Mouse (Mus musculus): Measurements from ENCODE around the gene Samd10. TPM values are rescaled to one million over a fixed set of nuclear protein-coding genes. Genes with fewer than 3 reads are reported as not detected.
A peak's percentile ranks its signal among the peaks of the same experiment; 100 is the strongest.

Gene Samd10
- total RNA-seq (2015; ENCODE audit: low replicate concordance) (4.0 TPM in 1 of 2 replicates, not detected in the other), total RNA-seq (2017; ENCODE audit: low replicate concordance) (0.08 and 0.77 TPM in 2 replicates)

DNA sequence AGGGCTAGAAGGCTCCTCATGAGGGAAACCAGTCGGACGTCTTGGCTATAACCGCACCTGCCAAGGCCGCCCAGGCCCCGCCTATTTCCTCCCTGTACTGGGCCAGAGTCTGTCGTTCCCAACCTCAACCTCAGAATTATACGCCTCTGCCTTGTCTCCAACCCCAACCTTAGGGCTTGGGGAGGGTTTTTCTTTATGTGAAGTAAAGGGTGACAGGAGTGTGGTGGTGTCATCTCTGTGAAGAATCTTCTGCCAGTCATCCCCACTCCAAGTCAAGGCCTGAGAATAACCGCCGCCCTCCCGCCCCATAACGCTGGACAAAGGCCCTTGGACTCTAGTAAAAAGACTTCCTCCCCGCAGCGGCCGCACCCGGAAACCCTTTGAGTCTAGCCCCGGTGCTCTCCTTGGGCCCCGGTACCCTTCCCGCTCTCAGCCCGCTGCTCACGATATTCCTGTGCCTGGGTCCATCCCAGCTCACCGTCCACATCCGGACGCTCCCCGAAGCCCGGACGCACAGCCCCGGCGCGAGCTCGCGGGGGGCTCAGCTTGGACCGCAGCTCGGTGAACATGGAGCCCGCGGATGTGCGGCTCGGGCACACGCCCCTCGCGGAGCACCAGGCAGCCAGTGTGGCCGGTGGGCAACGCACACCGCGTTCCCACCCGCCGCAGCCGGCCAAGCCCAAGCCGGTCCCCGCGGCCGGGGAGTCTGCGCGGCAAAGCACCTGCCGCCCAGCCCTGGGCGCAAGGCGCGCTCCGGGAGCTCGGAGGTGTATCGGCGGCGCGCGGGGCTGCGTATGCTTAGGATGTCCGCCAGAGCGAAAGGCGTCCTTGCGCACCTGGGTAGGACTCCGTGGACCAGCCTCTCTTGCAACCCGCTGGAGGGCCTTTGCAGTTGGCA is at the start of gene Samd10:
Samd10 (minus strand) TSS at position 759 of the 898 bp plus-strand sequence.
- no peak for ATAC-seq (replicated peaks; ENCODE audit: low FRiP score, poor library complexity, severe bottlenecking)

DNA sequence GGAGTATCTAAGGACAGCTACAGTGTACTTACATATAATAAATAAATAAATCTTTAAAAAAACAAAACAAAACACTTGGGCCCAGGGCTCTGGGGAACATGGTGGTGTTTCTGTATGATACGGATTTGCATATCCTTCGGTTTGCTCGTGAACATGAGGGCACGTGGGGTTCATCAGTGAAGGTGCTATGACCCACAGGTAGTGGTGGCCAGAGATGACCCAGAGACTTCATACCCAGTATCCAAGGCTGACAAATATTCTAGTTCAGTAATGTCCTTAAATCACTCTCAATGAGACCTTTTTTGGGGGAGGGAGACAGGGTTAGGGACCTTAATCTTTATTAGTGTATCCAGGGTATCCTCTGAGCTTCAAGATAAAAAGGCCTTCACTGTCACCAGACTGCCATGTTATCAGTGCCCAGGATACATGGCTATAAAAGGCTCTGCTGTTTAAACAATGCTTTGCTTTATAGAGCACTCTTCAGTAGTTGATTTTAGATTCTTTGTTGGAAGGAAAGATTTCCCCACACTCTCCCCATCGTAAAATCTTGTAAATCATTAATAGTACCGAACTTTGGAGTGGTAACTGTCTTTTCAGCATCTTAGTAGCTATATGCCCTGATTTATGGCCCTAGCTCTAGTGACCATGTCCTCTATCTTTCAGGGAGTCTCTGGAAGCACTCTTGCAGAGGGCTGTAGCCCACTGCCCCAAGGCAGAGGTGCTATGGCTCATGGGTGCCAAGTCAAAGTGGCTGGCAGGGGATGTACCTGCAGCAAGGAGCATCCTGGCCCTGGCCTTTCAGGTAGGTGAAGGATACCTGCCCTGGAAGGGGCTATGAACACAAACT is 47.8 kb upstream of the Samd10 start:
- ATAC-seq (replicated peaks; ENCODE audit: low FRiP score, poor library complexity, severe bottlenecking) = no peak

DNA sequence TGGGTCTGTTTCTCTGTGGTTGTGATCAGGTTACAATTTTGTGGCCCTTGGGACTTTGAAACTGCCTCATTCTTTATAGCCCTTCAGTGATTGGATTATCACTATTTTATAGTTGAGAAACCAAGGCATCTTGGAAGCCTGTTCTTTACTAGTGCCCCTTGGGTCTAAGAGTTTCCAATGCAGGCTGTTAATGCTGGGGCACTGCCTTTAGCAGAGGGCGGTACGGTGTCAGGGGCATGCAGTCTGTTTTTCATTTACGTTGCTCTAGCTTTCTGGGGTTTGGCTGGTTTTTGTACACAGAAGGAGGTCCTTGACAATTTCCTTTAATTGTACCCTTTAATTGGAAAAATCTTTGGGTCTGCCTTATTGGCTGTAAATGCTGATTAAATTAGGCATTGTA is 46.7 kb upstream of the Samd10 start:
- ATAC-seq (replicated peaks; ENCODE audit: low FRiP score, poor library complexity, severe bottlenecking) = no peak

DNA sequence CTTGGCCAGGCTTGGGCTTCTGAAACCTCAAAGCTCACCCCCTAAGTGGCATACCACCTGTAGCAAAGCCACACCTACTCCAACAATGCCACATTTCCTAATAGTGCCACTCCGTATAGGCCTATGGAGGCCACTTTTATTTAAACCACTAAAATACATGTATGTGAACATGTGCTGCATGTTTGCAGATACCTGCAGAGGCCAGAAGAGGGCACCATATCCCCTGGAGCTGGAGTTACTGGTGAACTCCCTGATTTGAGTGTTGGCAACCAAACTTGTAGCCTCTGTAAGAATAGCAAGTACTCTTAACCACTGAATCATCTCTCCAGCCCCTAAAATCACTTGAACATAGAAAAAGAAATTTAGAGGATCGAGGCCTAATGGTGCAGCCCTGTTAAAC is 45.3 kb upstream of the Samd10 start:
- peak; percentile 63; the same call in 1 of the 2 replicates for ATAC-seq (replicated peaks; ENCODE audit: low FRiP score, poor library complexity, severe bottlenecking)

DNA sequence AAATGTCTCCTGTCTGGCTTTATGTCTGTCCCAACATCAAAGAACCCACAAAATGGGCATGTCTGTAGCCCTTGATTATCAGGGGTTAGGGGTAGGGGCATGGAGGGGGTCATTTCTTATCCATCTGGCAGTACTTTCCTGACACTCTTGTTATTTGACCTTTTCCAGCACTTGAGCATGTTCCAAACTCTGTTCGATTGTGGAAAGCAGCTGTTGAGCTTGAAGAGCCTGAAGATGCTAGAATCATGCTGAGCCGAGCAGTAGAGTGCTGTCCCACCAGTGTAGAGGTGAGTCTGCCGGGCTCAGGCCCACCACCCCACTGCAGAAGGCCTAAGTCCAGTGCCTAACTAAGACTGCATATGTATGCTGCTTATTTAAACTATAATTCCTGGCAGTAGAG is 36.9 kb upstream of the Samd10 start:
- no peak for ATAC-seq (replicated peaks; ENCODE audit: low FRiP score, poor library complexity, severe bottlenecking)

DNA sequence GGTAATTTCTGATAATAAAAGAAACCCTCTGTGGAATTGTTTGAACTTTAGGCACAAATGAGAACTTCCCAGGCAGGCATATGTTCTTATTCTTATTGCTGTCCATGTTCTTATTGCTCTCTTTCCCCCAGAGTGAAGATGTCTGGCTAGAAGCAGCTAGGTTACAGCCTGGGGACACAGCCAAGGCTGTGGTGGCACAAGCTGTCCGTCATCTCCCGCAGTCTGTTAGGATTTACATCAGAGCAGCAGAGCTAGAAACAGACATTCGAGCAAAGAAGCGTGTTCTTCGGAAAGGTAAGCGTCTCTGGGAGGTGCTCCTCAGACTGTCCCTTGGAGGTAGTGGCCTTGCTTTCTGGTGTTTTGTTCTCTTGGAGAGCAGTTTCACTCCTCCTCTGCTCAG is 33.6 kb upstream of the Samd10 start:
- no peak for ATAC-seq (replicated peaks; ENCODE audit: low FRiP score, poor library complexity, severe bottlenecking)

DNA sequence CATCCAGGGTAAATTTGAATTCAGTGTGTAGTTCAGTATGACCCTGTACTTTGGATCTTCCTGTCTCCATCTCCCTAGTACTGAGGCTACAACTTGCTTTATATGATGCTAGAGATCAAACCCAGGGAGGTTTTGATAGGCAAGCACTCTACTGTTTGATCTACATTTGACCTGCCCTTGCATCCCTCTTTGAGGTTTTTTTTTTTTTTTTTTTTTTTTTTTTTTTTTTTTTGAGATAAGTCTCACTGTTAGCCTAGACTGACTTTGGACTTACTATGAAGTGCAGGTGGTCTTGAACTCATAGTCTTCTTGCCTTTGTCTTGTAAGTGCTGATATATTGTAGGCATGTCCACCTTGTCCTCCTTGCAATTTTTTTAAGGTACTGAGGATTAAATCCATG is 29.5 kb upstream of the Samd10 start:
- no peak for ATAC-seq (replicated peaks; ENCODE audit: low FRiP score, poor library complexity, severe bottlenecking)

DNA sequence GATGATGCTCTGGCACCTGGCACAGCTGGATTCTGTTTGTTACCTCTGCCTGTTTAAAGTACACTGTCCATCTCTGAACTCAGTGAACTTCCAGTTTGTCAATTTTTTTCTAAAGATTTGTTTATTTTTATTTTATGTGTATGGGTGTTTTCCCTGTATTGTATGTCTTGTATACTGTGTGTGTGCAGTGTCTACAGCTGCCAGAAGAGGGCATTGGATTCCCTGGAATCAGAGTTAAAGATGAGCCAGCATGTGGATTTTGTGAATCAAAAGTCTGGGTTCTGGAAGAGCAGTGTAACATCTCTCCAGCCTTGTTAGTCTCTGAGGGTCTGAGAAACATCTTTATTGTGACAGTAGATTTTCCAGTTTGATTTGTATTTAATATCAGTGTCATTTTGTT is 24.4 kb upstream of the Samd10 start:
- ATAC-seq (replicated peaks; ENCODE audit: low FRiP score, poor library complexity, severe bottlenecking) = no peak

DNA sequence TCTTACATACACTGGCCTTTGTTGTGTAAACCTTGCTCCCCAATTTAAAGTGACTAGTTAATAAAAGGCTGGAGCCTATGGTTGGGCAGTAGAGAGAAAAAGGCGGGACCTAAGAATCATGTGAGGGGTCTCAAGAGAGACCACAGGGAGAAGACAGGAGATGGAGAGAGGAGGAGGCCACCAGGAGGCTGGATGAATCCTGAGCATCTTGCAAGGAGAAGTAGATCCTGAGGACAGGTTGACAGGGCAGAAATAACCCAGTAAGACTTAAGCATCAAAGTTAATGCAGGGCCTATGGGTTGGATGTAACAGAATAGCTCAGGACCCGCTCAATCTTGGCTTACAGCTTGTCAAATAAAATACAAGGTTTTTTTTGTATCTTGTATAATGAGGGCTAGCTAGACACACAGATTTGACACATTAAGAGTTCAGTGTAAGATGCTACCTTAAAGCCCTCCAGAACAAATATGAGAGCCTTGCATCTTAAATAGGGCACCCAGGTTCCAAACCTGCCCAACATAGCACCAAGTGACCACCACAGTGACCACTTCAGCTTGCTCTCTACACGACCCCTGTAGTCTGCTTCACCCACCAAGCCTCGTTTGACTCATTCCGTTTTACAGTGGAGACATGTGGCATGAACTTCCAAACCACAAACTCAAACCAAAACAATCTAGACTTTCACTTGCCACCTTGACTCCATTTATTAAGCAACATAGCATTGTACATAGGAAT is 19.9 kb upstream of the Samd10 start:
- no peak for ATAC-seq (replicated peaks; ENCODE audit: low FRiP score, poor library complexity, severe bottlenecking)

DNA sequence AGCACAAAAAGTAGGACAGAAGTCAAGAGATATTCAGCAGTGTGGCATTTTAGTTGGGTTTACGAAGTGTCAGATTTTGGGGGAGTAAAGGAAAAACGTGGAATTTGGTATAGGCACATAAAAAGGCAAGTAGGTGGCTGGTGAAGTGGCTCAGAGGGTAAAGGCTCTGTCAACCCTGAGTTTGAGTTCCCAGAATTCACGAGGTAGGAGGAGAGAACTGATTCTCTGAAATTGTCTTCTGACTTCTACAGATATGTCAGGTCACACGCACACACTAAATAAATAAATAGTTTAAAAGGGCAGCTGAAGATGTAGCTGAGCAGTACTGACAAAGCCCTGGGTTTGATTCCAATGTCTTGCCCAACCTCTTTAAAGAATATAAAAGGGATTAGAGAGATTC is 3.4 kb upstream of the Samd10 start:
- ATAC-seq (replicated peaks; ENCODE audit: low FRiP score, poor library complexity, severe bottlenecking) = no peak

DNA sequence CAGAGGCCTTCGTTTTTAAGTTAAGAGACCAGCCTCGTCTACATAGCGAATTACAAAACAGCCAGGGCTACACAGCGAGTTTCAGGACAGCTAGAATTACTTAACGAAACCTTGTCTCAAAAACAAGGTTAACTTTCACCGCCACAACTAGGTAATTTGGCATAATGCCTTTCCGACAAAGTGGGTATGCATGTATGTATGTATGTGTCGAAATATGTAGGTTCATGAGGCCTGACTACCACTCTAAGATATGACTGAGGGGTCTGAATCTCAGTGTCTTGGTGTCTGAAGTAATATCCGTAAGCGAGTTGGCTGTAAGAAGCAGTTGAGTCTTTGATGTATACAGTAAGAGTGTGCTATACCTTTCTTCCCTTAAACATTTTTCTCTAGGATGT is 2.7 kb upstream of the Samd10 start:
- no peak for ATAC-seq (replicated peaks; ENCODE audit: low FRiP score, poor library complexity, severe bottlenecking)

DNA sequence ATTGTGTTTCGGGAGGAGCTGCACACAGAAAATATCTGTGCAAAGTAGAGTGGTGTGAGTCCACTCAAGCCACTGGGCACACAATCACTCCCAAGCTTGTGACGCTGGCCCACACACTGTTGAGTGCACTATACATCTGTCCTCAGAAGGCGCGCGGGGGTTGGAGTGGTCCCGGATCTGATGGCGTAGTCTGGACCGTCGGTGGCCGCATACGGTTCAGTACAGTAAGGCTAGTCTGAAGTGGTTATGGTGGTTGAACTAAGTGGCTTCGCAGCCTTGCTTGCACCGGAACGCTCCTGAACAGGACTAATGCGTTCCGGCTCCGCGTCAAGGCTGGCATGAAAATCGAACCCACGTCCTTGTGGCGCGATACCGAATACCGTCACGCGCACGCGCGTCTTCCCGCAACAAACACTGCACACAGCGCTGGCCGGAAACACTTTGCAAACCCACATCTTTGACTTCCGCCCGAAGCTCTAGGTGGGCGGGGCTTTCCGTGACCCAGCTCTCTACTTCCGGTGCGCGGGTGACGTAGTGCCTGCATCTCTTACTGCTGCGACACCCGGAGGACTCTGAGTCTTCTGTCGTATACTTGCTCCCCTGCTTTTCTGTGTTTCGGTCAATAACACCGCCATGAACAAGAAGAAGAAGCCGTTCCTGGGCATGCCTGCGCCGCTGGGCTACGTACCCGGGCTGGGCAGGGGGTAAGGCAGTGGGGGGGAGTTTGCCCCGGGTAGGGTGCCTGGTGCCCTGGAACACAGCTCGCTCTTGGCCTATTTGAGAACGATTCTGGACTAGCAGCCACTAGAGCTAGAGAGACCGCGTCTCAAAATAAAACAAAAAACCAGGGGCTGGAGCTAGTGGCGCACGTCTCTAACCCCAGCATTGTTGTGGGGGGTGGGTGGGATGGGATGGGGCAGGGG is 2.1 kb upstream of the Samd10 start:
- ATAC-seq (replicated peaks; ENCODE audit: low FRiP score, poor library complexity, severe bottlenecking) = peak; percentile 99

DNA sequence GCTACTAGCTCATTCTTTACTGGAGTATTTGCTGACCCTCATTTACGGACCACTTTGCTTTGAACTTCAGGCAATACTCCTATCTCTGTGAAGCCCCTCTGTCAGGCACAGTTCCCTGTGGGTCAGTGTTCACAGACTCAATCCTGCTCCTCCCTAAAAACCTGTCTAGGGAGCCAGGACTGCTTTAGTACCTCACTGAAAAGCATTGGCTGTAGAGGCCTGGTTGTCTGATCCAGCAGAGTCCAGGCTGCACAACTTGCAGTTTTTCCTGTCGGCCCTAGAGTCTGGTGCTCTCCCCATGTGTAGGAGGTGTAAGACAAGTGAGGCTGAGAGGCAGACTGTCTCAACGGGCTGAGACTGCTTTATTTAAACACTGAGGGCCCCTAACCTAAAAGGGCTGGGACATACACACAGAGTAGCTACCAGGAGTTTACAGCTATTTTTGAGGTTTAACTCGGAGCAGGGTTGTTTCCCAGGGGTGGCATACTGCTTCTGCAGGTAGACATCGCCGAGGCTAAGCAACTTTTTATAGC is 1.3 kb upstream of the Samd10 start:
- ATAC-seq (replicated peaks; ENCODE audit: low FRiP score, poor library complexity, severe bottlenecking) = no peak

DNA sequence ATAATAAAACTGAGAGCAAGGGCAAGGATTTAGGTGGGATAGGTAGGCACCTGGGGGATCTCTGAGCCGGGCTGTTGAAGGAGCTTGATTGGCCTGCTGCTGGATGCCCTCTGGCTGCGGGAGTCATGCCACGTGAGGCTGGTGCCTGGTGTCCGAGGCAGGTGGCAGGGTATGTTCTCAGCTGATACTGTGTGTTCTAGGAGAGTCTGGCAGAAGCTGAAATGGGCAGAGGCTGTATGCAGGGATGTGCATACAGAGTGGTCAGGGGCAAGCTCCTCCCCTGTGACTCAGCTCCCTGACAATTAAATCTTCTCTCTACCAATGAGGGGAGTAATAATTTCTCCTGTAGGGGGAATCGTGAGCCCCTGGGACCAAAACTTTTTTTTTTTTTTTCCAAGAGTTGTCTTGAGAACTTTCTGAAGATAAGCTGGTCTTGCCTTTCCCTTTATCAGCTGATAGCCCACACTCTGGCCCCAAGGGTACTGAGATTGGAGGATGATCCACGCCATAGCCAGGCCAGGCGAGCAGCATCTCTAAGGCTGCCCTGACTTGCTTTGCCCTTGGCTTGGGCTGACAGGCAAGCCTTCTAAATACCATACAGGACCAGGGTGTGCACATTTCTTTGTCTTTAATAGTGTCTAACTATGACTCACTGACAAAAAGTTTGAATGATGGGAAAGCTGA is 1.5 kb downstream of the Samd10 start:
- no peak for ATAC-seq (replicated peaks; ENCODE audit: low FRiP score, poor library complexity, severe bottlenecking)

DNA sequence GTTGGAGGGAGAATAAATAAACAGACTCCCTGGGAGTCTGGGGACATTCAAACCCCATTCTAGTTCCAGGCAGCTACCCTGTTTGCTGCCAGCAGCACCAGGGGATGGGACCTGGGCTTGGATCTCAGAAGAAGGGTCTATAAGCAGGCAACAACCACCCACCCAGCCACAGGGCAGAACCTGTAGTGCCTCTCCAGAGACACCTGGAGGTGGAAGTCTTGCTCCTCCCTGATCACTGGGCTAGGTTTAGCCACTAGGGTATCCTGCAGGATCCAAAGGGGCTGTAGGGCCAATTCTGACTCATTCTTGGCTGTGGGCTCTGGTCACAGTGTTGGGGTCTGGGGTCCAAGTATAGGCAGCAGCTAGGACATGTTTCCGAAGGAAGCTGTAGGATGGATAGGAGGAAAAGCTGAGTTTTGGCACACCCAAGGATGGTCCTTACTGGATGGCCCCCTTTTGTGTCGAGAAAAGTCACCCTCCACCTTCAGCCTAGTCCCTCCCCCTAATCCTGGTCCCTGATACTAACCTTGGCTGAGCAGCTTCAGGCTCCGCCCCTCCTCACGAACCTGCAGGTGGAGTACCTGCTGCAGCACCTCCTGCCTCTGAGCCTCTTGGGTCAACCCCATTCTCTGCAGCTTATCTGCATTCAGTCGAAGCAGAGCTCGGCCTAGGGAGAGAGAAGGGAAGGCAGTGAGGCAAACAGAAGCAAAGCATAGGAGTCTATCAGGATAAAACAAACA is 2.6 kb downstream of the Samd10 start:
- ATAC-seq (replicated peaks; ENCODE audit: low FRiP score, poor library complexity, severe bottlenecking) = no peak

DNA sequence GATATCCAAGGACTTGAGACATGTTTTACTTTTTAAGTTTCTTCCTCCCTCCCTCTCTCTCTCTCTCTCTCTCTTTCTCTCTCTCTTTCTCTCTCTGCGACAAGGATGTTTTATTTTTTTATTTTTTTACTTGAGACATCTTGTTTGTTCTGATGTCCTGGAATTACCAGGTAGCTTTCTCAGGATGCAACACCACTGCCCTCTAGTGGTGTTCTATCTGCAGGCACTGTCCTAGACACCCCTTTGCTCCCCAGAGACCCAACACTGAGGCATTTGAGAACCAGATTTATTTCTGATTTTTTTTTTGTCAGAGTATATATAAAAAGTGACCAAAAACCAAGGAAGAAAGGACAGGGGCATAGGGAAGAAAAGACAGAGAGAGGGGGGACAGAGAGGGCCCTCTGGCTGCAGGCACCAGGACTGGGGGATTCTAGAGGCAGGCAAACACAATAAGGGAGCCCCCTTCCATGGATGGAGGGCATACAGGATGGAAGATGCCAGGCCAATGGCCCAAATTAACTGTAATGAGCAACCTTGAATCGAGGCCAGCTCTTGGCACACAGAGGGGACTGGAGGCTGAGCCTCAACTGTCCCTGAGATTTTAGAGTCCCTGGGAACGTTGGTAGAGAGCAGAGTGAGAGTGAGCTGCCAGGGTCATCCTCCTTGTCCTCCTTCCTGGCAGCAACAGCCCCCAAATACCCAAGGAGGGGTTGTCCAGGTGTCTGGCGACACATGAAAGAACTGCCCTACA is 3.9 kb downstream of the Samd10 start:
- ATAC-seq (replicated peaks; ENCODE audit: low FRiP score, poor library complexity, severe bottlenecking) = no peak

DNA sequence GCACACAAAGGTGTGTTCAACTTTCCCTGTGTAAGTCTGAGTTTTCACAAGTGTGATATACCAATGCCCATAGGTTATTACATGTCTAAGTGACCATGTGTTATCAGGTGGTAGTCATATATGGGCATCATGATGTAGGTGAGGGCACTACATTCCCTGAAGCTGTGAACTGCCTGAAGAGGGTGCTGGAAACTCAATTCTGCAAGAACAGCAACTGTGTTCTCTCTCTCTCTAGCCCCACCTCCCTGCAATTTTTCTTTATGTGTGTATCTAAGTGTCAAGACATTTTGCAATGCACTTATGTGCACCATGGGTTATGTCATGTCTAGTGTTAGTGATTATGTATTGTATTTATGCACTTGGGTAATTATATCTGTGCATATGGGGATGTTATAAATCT is 5.1 kb downstream of the Samd10 start:
- ATAC-seq (replicated peaks; ENCODE audit: low FRiP score, poor library complexity, severe bottlenecking) = no peak
